Mouse (Mus musculus) lung, embryonic 14.5 days (tissue): ENCODE measurements around the gene Gabbr2. TPM values are rescaled to one million over a fixed set of nuclear protein-coding genes. Genes with fewer than 3 reads are reported as not detected.

ENCODE experiments used
- ATAC-seq: fragments of 200-750 bp; cut with Nextera tagmentation; 2 replicates; pipeline ENCODE4 v1.8.0; 2017; ENCODE audit warnings: mild to moderate bottlenecking, moderate TSS enrichment, moderate library complexity; ENCODE audit not compliant: insufficient read depth
- DNase-seq: peaks from one replicate; pipeline ENCODE4 v3.0.0-alpha.2; 2015
- H3K27ac ChIP-seq: fragments of 300-500 bp; sonication (generic); 2 replicates; pipeline ENCODE4 v1.5.1; 2014; ENCODE audit warnings: low read depth, mild to moderate bottlenecking, moderate library complexity
- H3K27me3 ChIP-seq: fragments of 300-500 bp; sonication (generic); 2 replicates; pipeline ENCODE4 v1.6.1; 2014; ENCODE audit warnings: low read length, control low read depth; ENCODE audit not compliant: insufficient read depth
- H3K36me3 ChIP-seq: fragments of 300-500 bp; sonication (generic); 2 replicates; pipeline ENCODE4 v1.6.1; 2014; ENCODE audit warnings: control low read depth; ENCODE audit not compliant: insufficient read depth
- H3K4me1 ChIP-seq: fragments of 300-500 bp; sonication (generic); 2 replicates; pipeline ENCODE4 v1.6.1; 2014; ENCODE audit warnings: antibody characterized with exemption, control low read depth; ENCODE audit not compliant: insufficient read depth
- H3K4me2 ChIP-seq: fragments of 300-500 bp; sonication (generic); 2 replicates; pipeline ENCODE4 v1.6.1; 2014; ENCODE audit warnings: mild to moderate bottlenecking
- H3K4me3 ChIP-seq: fragments of 300-500 bp; sonication (generic); 2 replicates; pipeline ENCODE4 v1.5.1; 2014; ENCODE audit warnings: low read depth, low read length
- H3K9ac ChIP-seq: fragments of 300-500 bp; sonication (generic); 2 replicates; pipeline ENCODE4 v1.6.1; 2014
- H3K9me3 ChIP-seq: fragments of 300-500 bp; sonication (generic); 2 replicates; pipeline ENCODE4 v1.6.1; 2016; ENCODE audit warnings: low read depth, low read length, control low read depth
- CTCF ChIP-seq: IDR thresholded peaks from 2 replicates; pipeline ENCODE4 v1.5.1; 2016; ENCODE audit warnings: antibody characterized with exemption, low read depth
- WGBS: fragments of 180-500 bp; shearing (Covaris S2); extraction: QIAGEN DNeasy Blood & Tissue Kit; methylation state at CpG from one replicate; pipeline ENCODE4 v1.1.7; 2014; 5-methylcytosine and 5-hydroxymethylcytosine counted together
- polyA plus RNA-seq: library from polyadenylated mRNA; unstranded; fragments of >200 nt; fragmentation: Nextera tagmentation; extraction: Ambion mirVana; gene quantifications from 2 replicates; pipeline ENCODE4 v1.2.1, GENCODE M21; 2014

Gene Gabbr2
- polyA plus RNA-seq, 1 experiment from 2014 or later = not detected

DNA sequence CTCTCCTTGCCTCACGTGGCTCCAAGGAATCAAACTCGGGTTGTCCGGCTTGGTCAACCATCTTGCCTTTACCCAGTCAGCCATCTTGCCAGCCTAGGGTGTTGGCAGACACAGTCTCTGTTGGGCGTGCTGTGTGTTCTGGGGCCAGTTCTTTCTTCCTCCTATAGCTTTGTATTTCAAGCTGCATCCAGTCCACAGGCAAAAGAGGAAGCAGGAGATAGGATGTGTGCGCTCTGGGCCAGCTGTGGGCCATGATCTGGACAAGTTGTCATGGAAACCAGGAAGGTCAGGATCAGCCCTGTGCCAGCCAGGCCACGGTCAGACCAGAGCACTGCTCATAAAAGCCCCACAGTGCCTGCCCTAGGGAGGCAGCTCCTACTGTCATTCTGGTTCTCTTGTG is 74.9 kb downstream of the Gabbr2 start:
- Histone ChIP-seq H3K27ac (no peak overlapping the region), H3K36me3 (no peaks in the 10 kb centered on the region), H3K27me3 (no peaks in the 10 kb centered on the region), H3K4me2 (no peak overlapping the region), H3K9ac (no peak overlapping the region), H3K4me1 (no peaks in the 10 kb centered on the region), H3K4me3 (no peak overlapping the region), H3K9me3 (no peaks in the 10 kb centered on the region)
- TF ChIP-seq CTCF = no peak
- ATAC-seq = no peak
- 76% methylated on average over 6 of the region's 6 CpGs for WGBS
- DNase-seq = no peak

DNA sequence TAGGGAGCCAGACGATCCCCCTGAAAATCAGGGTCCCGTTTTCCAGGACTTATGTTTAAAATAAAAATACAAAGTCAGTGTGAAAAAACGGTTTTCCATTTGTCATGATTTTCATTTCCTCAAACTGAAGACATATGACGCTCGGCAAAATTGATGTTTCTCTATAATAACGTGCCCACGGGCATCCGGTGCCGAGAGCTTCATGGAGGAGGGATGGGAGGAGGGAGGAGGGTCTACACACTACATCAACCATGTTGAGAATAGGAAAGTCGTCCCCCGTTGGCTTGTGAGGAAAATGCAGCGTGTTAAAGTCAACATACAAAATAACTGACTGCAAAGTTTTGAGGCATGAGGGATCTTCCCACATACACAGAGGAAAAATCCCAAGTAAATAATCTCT is 75.7 kb downstream of the Gabbr2 start:
- ATAC-seq = no peak
- no peak for TF ChIP-seq CTCF
- H3K27me3 ChIP-seq = no peaks in the 10 kb centered on the region
- H3K36me3 ChIP-seq = no peaks in the 10 kb centered on the region
- H3K4me1 ChIP-seq = no peaks in the 10 kb centered on the region
- H3K9me3 ChIP-seq = no peaks in the 10 kb centered on the region
- no peak overlapping the region for H3K27ac ChIP-seq
- no peak overlapping the region for H3K4me2 ChIP-seq
- H3K9ac ChIP-seq = no peak overlapping the region
- H3K4me3 ChIP-seq = no peak overlapping the region
- no peak for DNase-seq
- WGBS = 80% methylated on average over 12 of the region's 12 CpGs

DNA sequence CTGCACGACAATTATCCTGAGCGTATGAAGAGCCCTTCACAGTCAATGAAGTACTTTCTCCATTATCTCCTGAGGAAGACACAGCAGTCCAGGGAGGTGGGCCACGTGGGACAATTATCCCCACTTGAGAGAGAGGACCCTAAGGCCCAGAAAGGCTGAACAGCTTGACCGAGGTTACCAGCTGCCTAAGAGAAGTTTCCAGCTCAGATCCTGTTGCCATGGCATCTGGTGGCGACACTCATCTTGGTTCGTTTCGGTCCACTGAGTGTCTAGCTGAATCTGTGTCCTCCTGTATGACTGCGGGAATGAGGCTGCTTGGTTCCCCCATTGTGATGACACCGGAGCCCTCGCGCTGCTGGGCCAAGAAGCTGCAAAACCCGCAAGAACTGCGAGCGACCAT is 76.2 kb downstream of the Gabbr2 start:
- Histone ChIP-seq H3K36me3 (no peaks in the 10 kb centered on the region), H3K4me3 (no peak overlapping the region), H3K9me3 (no peaks in the 10 kb centered on the region), H3K9ac (no peak overlapping the region), H3K27ac (no peak overlapping the region), H3K4me1 (no peaks in the 10 kb centered on the region), H3K27me3 (no peaks in the 10 kb centered on the region), H3K4me2 (no peak overlapping the region)
- no peak for TF ChIP-seq CTCF
- 86% methylated on average over 14 of the region's 14 CpGs for WGBS
- ATAC-seq (no peak), DNase-seq (no peak)

DNA sequence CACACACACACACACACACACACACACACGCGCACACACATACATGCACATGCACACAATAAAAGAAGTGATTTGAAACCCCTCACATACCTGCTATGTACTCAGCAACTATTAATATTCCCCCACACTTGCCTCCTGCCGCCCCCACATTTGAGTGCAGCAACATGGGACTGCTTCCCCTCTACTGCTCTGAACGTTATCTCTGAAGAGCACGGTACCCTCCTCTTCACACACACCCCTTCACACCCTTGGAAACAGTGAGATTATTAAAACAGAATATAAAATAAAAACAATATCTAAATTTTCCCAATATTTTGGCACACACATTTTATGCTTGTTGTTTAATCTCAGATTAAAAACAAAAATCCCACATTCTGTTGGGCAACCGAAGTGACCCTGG is 77.1 kb downstream of the Gabbr2 start:
- Histone ChIP-seq H3K36me3 (no peaks in the 10 kb centered on the region), H3K4me1 (no peaks in the 10 kb centered on the region), H3K27me3 (no peaks in the 10 kb centered on the region), H3K4me2 (no peak overlapping the region), H3K9me3 (no peaks in the 10 kb centered on the region), H3K9ac (no peak overlapping the region), H3K4me3 (no peak overlapping the region), H3K27ac (no peak overlapping the region)
- DNase-seq = no peak
- ATAC-seq = no peak
- TF ChIP-seq CTCF = no peak
- WGBS = 79% methylated on average over 6 of the region's 6 CpGs

DNA sequence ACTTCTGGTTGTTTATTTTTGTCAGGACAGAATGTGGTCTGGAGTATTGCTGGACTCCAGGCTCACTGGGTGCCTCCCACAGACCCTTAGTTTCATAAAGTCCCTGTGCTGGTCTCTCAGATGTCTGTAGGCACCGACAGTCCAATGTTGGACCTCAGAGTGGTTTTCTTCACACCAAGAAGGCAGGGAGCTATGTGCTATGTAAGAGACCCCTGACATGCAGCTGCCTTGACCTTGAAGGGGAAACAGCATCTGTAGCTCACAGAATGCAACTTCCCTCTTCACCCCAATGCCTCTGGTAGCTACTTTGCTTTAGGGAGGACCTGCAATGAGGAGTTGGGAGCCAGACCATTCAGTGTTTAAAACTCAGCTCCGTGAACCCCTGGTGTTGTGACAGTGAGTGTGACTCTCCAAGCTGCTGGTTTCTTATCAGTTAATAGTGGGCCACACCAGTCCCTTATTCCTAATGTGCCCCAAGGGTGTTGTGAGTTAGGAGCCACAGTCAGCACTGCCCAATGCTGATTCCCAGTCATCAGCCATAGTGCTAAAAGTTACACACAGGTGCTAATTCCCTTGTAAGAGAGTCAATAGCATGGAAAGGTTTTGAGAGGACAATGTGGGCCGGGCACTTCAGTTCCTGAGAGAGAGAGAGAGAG is 85.5 kb downstream of the Gabbr2 start:
- 58% methylated on average over 3 of the region's 3 CpGs for WGBS
- ATAC-seq (no peak), DNase-seq (no peak)
- TF ChIP-seq CTCF = no peak
- H3K9me3 ChIP-seq = no peaks in the 10 kb centered on the region
- no peak overlapping the region for H3K9ac ChIP-seq
- H3K4me2 ChIP-seq = no peak overlapping the region
- H3K36me3 ChIP-seq = no peaks in the 10 kb centered on the region
- no peak overlapping the region for H3K4me3 ChIP-seq
- no peaks in the 10 kb centered on the region for H3K4me1 ChIP-seq
- H3K27me3 ChIP-seq = no peaks in the 10 kb centered on the region
- H3K27ac ChIP-seq = no peak overlapping the region

DNA sequence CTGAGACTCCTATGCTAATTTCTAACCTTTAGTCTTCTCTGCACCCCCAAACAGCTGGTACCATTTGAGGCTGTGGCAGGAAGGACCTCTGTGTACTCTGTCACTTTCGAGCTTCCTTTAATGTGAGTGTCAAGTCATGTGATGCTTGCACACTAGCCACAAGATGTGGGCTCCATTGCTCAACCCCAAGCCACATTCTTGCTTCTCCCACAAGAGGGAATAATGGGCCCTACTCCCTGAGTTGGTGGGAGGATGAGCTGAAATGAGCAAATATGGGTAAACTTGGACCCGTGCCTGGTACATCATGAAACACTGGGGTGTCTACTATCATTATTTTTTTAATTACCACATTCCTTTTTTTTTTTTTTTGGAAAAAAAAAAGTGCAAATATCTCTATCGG is 86.5 kb downstream of the Gabbr2 start:
- Histone ChIP-seq H3K4me1 (no peaks in the 10 kb centered on the region), H3K36me3 (no peaks in the 10 kb centered on the region), H3K9me3 (no peaks in the 10 kb centered on the region), H3K27me3 (no peaks in the 10 kb centered on the region), H3K27ac (no peak overlapping the region), H3K4me2 (no peak overlapping the region), H3K9ac (no peak overlapping the region), H3K4me3 (no peak overlapping the region)
- DNase-seq (no peak), ATAC-seq (no peak)
- TF ChIP-seq CTCF = no peak
- WGBS = 59% methylated on average over 3 of the region's 3 CpGs

DNA sequence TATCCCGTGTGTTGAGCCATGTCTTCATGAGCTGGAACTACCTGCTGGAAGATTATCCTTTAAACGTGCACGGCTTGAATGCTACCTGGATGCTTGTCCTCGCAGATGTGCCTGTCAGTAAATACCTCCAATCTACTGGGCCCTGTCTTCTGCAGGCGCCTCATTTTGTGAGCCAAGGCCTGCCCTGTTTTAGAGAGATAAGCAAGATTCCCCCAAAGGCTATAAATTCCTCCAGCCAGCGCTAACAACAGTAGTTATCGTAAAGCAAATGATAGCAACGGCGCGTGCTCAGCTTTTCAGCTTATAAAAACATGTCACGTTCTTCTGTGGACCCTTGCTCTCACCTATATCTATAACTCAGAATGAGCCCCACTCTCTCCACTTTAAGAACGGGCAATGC is 87.5 kb downstream of the Gabbr2 start:
- Histone ChIP-seq H3K4me3 (no peak overlapping the region), H3K9ac (no peak overlapping the region), H3K27ac (no peak overlapping the region), H3K27me3 (no peaks in the 10 kb centered on the region), H3K4me1 (no peaks in the 10 kb centered on the region), H3K36me3 (no peaks in the 10 kb centered on the region), H3K9me3 (no peaks in the 10 kb centered on the region), H3K4me2 (no peak overlapping the region)
- WGBS = 59% methylated on average over 12 of the region's 12 CpGs
- ATAC-seq (no peak), DNase-seq (no peak)
- no peak for TF ChIP-seq CTCF

DNA sequence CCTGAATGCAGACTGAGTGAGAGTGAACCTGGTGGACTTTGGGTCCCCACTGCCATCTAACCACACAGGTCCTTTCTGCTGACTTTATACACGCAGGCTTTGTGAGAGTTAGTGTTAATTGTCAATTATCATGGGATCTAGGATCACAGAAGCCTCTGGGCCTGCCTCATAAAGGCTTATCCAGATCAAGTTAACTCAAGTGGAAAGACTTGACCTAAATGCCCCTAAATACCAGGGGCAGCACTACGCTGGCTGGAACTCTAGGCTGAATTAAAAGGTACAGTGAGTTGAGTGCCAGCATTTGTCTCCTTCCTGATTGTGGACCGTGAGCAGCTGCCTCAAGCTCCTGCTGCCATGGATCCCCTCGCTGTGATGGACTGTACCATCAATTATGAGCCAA is 93.1 kb downstream of the Gabbr2 start:
- H3K27me3 ChIP-seq = no peaks in the 10 kb centered on the region
- DNase-seq (no peak), ATAC-seq (no peak)
- H3K4me1 ChIP-seq = no peaks in the 10 kb centered on the region
- no peak for TF ChIP-seq CTCF
- H3K4me3 ChIP-seq = no peak overlapping the region
- no peak overlapping the region for H3K9ac ChIP-seq
- no peaks in the 10 kb centered on the region for H3K36me3 ChIP-seq
- no peak overlapping the region for H3K27ac ChIP-seq
- no peaks in the 10 kb centered on the region for H3K9me3 ChIP-seq
- H3K4me2 ChIP-seq = no peak overlapping the region
- WGBS = 78% methylated on average over 4 of the region's 4 CpGs
